Mouse (Mus musculus) spleen, adult 2 months (tissue): Measurements from ENCODE around the gene Nsd1. TPM values are rescaled to one million over a fixed set of nuclear protein-coding genes. Genes with fewer than 3 reads are reported as not detected.

Source experiments
- DNase-seq, 2 experiments: peaks; one replicate each; pipeline versions ENCODE4 v3.0.0 to v3.0.0-alpha.2; 2012 to 2021; ENCODE audit warnings: low spot score in 2 of 2, low read depth in 1 of 2
- H3K27ac ChIP-seq: fragments of 200-500 bp; 2 replicates; pipeline ENCODE4 v1.5.1; 2012; ENCODE audit warnings: low read length, inconsistent platforms; ENCODE audit not compliant: insufficient read depth
- H3K27me3 ChIP-seq: fragments of 200-500 bp; 2 replicates; pipeline ENCODE4 v1.6.1; 2012; ENCODE audit warnings: mild to moderate bottlenecking, moderate library complexity, low read length, inconsistent platforms; ENCODE audit not compliant: control insufficient read depth, insufficient read depth
- H3K36me3 ChIP-seq: fragments of 200-500 bp; 2 replicates; pipeline ENCODE4 v1.6.1; 2012; ENCODE audit warnings: mild to moderate bottlenecking, low read length, inconsistent platforms; ENCODE audit not compliant: control insufficient read depth, insufficient read depth
- H3K4me1 ChIP-seq: fragments of 200-500 bp; 2 replicates; pipeline ENCODE4 v1.6.1; 2011; ENCODE audit warnings: inconsistent platforms; ENCODE audit not compliant: control insufficient read depth, insufficient read depth, insufficient read length
- H3K4me3 ChIP-seq: fragments of 200-500 bp; 2 replicates; pipeline ENCODE4 v1.5.1; 2011; ENCODE audit warnings: mild to moderate bottlenecking, inconsistent platforms; ENCODE audit not compliant: insufficient read depth, insufficient read length; ENCODE audit errors: extremely low read depth
- CTCF ChIP-seq: fragments of 200-500 bp; IDR thresholded peaks from 2 replicates; pipeline ENCODE4 v1.5.1; 2011; ENCODE audit warnings: mild to moderate bottlenecking, inconsistent platforms; ENCODE audit not compliant: insufficient read depth, insufficient read length, insufficient replicate concordance; ENCODE audit errors: extremely low read depth
- POLR2A ChIP-seq: fragments of 200-500 bp; IDR thresholded peaks from 2 replicates; pipeline ENCODE4 v1.6.1; 2011; ENCODE audit warnings: low read depth, low read length, inconsistent platforms
- WGBS: fragments of 180-500 bp; shearing (Covaris S2); methylation state at CpG from one replicate; pipeline ENCODE4 v1.1.7; 2018; 5-methylcytosine and 5-hydroxymethylcytosine counted together
- polyA plus RNA-seq: library from polyadenylated mRNA; depleted of rRNA; stranded (reverse); fragments of >200 nt; gene quantifications from 2 replicates; pipeline ENCODE4 v1.2.3, GENCODE M21; 2012

Nsd1 gene
- polyA plus RNA-seq, 1 experiment = 17.8 TPM

DNA sequence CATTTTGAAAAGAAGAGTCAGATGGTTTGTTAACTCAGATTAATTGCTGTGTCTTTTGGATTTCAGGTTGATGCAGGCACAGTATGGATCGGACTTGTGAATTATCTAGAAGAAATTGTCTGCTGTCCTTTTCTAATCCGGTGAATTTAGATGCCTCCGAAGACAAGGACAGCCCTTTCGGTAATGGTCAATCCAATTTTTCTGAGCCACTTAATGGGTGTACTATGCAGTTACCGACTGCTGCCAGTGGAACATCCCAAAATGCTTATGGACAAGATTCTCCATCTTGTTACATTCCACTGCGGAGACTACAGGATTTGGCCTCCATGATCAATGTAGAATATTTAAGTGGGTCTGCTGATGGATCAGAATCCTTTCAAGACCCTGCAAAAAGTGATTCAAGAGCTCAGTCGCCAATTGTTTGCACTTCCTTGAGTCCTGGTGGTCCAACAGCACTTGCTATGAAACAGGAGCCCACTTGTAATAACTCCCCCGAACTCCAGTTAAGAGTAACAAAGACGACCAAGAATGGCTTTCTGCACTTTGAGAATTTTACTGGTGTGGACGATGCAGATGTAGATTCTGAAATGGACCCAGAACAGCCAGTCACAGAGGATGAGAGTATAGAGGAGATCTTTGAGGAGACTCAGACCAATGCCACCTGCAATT lies 3.7 kb downstream of the Nsd1 start:
- Histone ChIP-seq H3K27me3 (peaks cover 2% of the 10 kb centered on the region; the same call in 1 of the 2 replicates), H3K36me3 (peaks cover 13% of the 10 kb centered on the region), H3K27ac (peak overlapping the region; percentile 97), H3K4me1 (peaks cover 20% of the 10 kb centered on the region), H3K4me3 (peak overlapping the region; percentile 95; the same call in 1 of the 2 replicates)
- no peak for TF ChIP-seq POLR2A
- TF ChIP-seq CTCF = no peak
- DNase-seq = no peak
- 81% methylated on average over 10 of the region's 10 CpGs for WGBS

GRCm38 (mm10) chr13:55224364-55224763 lies 14.8 kb downstream of the Nsd1 start:
- Histone ChIP-seq H3K4me3 (no peak overlapping the region), H3K27ac (no peak overlapping the region), H3K36me3 (peaks cover 12% of the 10 kb centered on the region), H3K27me3 (no peaks in the 10 kb centered on the region; the same call in 1 of the 2 replicates), H3K4me1 (no peaks in the 10 kb centered on the region)
- DNase-seq = no peak
- TF ChIP-seq POLR2A (no peak), CTCF (no peak)
- WGBS = 96% methylated on average over 3 of the region's 3 CpGs

DNA sequence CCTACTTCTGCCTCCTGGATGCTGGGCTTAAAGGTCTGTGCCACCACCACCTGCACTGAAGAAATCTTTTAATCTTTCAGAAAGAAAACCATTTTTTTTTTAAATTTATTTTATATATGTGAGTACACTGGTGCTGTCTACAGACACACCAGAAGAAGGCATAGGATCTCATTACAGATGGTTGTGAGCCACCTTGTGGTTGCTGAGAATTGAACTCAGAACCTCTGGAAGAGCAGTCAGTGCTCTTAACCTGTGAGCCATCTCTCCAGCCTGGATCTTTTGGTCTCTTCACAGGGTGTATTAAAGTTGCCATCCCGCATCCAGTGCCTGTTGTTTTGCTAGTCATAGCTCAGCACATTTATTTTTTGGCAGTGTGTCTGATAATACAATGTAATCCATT lies 21.1 kb downstream of the Nsd1 start:
- no peak for TF ChIP-seq CTCF
- no peak for TF ChIP-seq POLR2A
- Histone ChIP-seq H3K4me1 (no peaks in the 10 kb centered on the region), H3K36me3 (peaks cover 15% of the 10 kb centered on the region), H3K27me3 (no peaks in the 10 kb centered on the region; the same call in 1 of the 2 replicates), H3K27ac (no peak overlapping the region), H3K4me3 (no peak overlapping the region)
- no peak for DNase-seq
- 86% methylated on average over 1 of the region's 1 CpGs for WGBS

GRCm38 (mm10) chr13:55243205-55243604 lies 33.6 kb downstream of the Nsd1 start:
- no peak for TF ChIP-seq POLR2A

DNA sequence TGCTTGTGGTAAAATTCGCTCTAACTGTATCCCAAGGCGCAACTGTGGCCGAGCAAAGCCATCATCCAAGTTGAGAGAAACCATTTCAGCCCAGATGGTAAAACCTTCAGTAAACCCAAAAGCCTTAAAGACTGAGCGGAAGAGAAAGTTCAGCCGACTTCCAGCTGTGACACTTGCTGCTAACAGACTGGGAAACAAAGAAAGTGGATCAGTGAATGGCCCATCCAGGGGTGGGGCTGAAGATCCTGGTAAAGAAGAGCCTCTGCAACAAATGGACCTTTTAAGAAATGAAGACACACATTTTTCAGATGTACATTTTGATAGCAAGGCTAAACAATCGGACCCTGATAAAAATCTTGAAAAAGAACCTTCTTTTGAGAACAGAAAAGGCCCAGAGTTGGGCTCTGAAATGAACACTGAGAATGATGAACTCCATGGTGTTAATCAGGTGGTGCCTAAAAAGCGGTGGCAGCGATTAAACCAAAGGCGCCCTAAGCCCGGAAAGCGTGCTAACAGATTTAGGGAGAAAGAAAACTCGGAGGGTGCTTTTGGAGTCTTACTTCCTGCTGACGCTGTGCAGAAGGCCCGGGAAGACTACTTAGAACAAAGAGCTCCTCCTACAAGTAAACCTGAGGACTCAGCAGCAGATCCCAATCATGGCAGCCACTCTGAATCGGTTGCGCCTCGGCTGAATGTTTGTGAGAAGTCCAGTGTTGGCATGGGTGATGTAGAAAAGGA lies 37.9 kb downstream of the Nsd1 start:
- no peak overlapping the region for H3K4me3 ChIP-seq
- no peak overlapping the region for H3K27ac ChIP-seq
- no peak for DNase-seq
- H3K27me3 ChIP-seq = no peaks in the 10 kb centered on the region
- TF ChIP-seq CTCF (no peak), POLR2A (no peak)
- H3K4me1 ChIP-seq = no peaks in the 10 kb centered on the region
- H3K36me3 ChIP-seq = peaks cover 28% of the 10 kb centered on the region
- 91% methylated on average over 17 of the region's 17 CpGs for WGBS

More at GRCm38 (mm10) chr13:55243205-55243604, 33.6 kb downstream of the Nsd1 start:
- Histone ChIP-seq H3K36me3 (peaks cover 52% of the 10 kb centered on the region), H3K4me1 (no peaks in the 10 kb centered on the region), H3K27me3 (no peaks in the 10 kb centered on the region), H3K27ac (no peak overlapping the region), H3K4me3 (no peak overlapping the region; the same call in 1 of the 2 replicates)
- no peak for DNase-seq
- WGBS = 95% methylated on average over 3 of the region's 3 CpGs

- H3K4me3 ChIP-seq = no peak overlapping the region
Measured at GRCm38 (mm10) chr13:55249246-55249645, 39.7 kb downstream of the Nsd1 start.

GRCm38 (mm10) chr13:55252820-55253219 lies 43.2 kb downstream of the Nsd1 start:
- H3K27ac ChIP-seq = no peak overlapping the region
- no peak overlapping the region for H3K4me3 ChIP-seq
- peaks cover 7% of the 10 kb centered on the region for H3K36me3 ChIP-seq
- no peak for DNase-seq
- peaks cover 3% of the 10 kb centered on the region; the same call in 1 of the 2 replicates for H3K4me1 ChIP-seq
- TF ChIP-seq CTCF (no peak), POLR2A (no peak)
- no peaks in the 10 kb centered on the region for H3K27me3 ChIP-seq
- WGBS = 90% methylated on average over 4 of the region's 4 CpGs

More at GRCm38 (mm10) chr13:55249246-55249645, 39.7 kb downstream of the Nsd1 start:
- no peak for DNase-seq
- TF ChIP-seq CTCF (no peak), POLR2A (no peak)
- WGBS = 52% methylated on average over 4 of the region's 4 CpGs
- H3K27me3 ChIP-seq = no peaks in the 10 kb centered on the region
- H3K4me1 ChIP-seq = no peaks in the 10 kb centered on the region
- no peak overlapping the region for H3K27ac ChIP-seq
- peaks cover 29% of the 10 kb centered on the region for H3K36me3 ChIP-seq
